Mouse (Mus musculus): ENCODE measurements around the gene Zbtb11. TPM values are rescaled to one million over a fixed set of nuclear protein-coding genes. Genes with fewer than 3 reads are reported as not detected.

Zbtb11 gene
- polyA plus RNA-seq, 1 experiment = 5.5 TPM

DNA sequence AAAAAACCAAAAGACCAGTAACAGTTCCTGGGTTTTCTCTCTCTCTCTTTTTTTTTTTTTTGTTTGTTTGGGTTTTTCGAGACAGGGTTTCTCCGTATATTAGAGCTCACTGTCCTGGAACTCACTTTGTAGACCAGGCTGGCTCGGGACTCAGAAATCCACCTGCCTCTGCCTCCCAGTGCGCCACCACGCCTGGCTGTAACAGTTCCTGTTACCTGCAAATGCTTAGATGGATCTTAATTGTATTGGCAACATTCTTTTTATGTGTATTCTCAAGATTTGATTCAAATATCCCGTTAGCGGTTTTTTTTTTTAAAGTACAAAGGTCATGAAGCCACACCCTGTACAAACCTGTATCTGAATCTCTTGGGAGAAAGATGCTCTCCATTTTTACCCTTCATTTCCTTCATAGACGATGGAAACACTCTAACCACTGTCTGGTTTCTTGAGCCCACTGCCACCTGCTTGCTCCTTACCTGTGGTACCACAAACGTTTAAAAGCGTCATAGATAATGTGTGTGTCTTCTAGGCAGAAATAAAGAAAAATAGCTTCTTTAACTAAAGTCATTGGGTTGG is 969 bp upstream of the Zbtb11 start:
- Histone ChIP-seq H3K4me1 (ENCODE audit: control insufficient read depth, insufficient read depth, low read length) (no peaks in the 10 kb centered on the region), H3K4me3 (ENCODE audit: control insufficient read depth, low read depth, low read length) (peak overlapping the region; percentile 91), H3K27ac (ENCODE audit: control insufficient read depth, insufficient read depth, low read depth, low read length) (peak overlapping the region; percentile 66), H3K27me3 (ENCODE audit: control insufficient read depth, insufficient read depth, low read length) (no peaks in the 10 kb centered on the region), H3K36me3 (ENCODE audit: control insufficient read depth, insufficient read depth, low read length) (no peaks in the 10 kb centered on the region; the same call in none of the 2 replicates)
- TF ChIP-seq CTCF (IDR thresholded peaks at IDR 0.05; ENCODE audit: control insufficient read depth, insufficient read depth, insufficient replicate concordance, low read depth, low read length) = no peak

DNA sequence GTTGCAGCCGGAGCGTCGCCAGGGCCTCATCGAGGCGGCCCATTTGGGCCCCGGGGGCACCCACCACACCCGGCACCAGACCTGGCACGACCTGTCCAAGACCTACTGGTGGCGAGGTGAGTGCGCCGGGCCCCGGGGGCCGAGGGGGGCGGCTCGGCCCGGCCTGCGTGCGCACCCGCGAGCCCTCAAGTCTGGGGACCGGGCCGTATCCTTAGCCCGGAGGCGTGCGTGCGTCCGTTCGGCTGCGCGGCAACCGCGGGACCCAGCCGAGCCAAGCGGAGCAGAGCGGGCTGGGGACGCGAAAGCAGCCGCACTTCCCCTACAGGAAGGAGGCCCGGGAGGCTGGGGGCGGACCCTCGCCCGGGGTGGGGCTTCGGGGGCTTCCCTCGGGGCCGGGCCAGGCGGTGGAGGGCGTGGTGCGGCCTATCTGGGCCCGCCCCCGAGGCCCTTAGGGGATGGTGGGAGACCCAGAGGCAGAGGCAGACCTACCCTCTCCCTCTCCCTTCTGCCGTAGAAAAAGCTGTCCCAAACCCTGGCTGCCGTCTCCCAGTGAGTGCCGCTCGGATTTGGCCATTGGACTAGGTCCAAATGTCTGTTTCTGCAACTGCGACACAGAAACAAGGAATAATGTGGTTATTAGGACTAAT is 696 bp downstream of the Zbtb11 start:
- no peaks in the 10 kb centered on the region for H3K27me3 ChIP-seq (ENCODE audit: control insufficient read depth, insufficient read depth, low read length)
- no peaks in the 10 kb centered on the region; the same call in 1 of the 2 replicates for H3K36me3 ChIP-seq (ENCODE audit: control insufficient read depth, insufficient read depth, low read length)
- H3K4me1 ChIP-seq (ENCODE audit: control insufficient read depth, insufficient read depth, low read length) = no peaks in the 10 kb centered on the region
- TF ChIP-seq POLR2A (IDR thresholded peaks at IDR 0.05; ENCODE audit: control insufficient read depth, low read depth, low read length) (peak; percentile 72), CTCF (IDR thresholded peaks at IDR 0.05; ENCODE audit: control insufficient read depth, insufficient read depth, insufficient replicate concordance, low read depth, low read length) (no peak)
- H3K4me3 ChIP-seq (ENCODE audit: control insufficient read depth, low read depth, low read length) = peak overlapping the region; percentile 91
- H3K27ac ChIP-seq (ENCODE audit: control insufficient read depth, insufficient read depth, low read depth, low read length) = peak overlapping the region; percentile 95

DNA sequence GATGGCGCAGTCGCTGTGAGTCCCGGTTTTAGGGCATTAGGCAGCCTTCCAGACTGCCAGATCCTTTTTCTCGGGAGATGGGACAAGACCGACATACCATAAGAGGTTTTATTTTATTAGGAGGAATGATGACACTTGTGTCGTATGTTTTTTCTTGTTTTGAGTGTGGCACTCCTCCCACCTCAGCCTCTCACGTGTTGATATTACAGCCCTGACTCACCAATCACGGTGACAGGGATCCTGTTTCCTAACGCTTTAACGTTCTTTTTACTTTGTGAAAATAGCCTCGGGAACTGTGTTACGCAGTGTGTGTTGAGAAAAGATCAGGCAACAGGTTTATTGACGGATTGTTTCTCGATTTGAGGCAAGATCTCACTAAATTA is 1.2 kb downstream of the Zbtb11 start:
- Histone ChIP-seq H3K27me3 (ENCODE audit: control insufficient read depth, insufficient read depth, low read length) (no peaks in the 10 kb centered on the region), H3K4me3 (ENCODE audit: control insufficient read depth, low read depth, low read length) (peak overlapping the region; percentile 91), H3K27ac (ENCODE audit: control insufficient read depth, insufficient read depth, low read depth, low read length) (peak overlapping the region; percentile 95), H3K36me3 (ENCODE audit: control insufficient read depth, insufficient read depth, low read length) (no peaks in the 10 kb centered on the region; the same call in 1 of the 2 replicates), H3K4me1 (ENCODE audit: control insufficient read depth, insufficient read depth, low read length) (no peaks in the 10 kb centered on the region)
- no peak for TF ChIP-seq POLR2A (IDR thresholded peaks at IDR 0.05; ENCODE audit: control insufficient read depth, low read depth, low read length)
- TF ChIP-seq CTCF (IDR thresholded peaks at IDR 0.05; ENCODE audit: control insufficient read depth, insufficient read depth, insufficient replicate concordance, low read depth, low read length) = no peak

DNA sequence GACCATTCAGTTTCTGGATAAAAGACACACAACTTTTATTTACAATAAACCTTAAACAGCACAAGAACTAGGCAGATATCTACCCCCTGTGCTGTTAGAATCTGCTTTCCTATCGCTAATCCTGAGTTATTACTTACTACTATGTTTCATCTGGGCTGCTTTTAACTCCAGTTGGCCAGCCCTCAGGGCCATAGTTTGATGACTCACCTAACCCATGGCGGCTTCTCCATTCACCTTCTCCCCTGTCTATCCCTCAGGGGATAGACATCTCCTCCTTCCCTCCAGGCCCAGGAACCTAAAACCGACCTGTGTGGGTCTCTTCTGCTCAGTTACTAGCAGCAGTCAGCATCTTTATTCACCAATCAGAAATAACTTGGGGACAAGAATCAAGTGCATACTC is 12.3 kb downstream of the Zbtb11 start:
- H3K4me3 ChIP-seq (ENCODE audit: control insufficient read depth, low read depth, low read length) = no peak overlapping the region
- no peak overlapping the region for H3K27ac ChIP-seq (ENCODE audit: control insufficient read depth, insufficient read depth, low read depth, low read length)
- no peaks in the 10 kb centered on the region for H3K4me1 ChIP-seq (ENCODE audit: control insufficient read depth, insufficient read depth, low read length)
- peaks cover 1% of the 10 kb centered on the region; the same call in 1 of the 2 replicates for H3K36me3 ChIP-seq (ENCODE audit: control insufficient read depth, insufficient read depth, low read length)
- H3K27me3 ChIP-seq (ENCODE audit: control insufficient read depth, insufficient read depth, low read length) = no peaks in the 10 kb centered on the region
- TF ChIP-seq CTCF (IDR thresholded peaks at IDR 0.05; ENCODE audit: control insufficient read depth, insufficient read depth, insufficient replicate concordance, low read depth, low read length) (no peak), POLR2A (IDR thresholded peaks at IDR 0.05; ENCODE audit: control insufficient read depth, low read depth, low read length) (no peak)

DNA sequence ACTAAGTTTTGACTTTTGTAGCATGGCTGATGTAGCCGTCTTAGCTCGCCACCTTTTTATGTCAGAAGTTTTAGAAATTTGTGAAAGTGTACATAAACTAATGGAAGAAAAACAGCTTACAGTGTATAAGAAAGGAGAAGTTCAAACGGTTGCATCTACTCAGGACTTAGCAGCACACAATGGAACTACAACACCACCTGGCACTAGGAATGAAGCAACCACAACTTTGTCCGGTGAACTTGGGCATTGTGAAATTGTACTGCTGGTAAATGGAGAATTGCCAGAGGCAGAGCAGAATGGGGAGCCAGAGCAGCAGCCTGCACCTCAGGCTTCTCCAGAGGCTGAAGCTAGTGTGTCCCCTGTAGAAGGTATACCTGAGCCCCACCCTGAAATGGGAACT is 16.6 kb downstream of the Zbtb11 start:
- H3K4me1 ChIP-seq (ENCODE audit: control insufficient read depth, insufficient read depth, low read length) = no peaks in the 10 kb centered on the region
- H3K27me3 ChIP-seq (ENCODE audit: control insufficient read depth, insufficient read depth, low read length) = no peaks in the 10 kb centered on the region
- no peak overlapping the region for H3K27ac ChIP-seq (ENCODE audit: control insufficient read depth, insufficient read depth, low read depth, low read length)
- H3K36me3 ChIP-seq (ENCODE audit: control insufficient read depth, insufficient read depth, low read length) = peaks cover 1% of the 10 kb centered on the region; the same call in 1 of the 2 replicates
- no peak overlapping the region for H3K4me3 ChIP-seq (ENCODE audit: control insufficient read depth, low read depth, low read length)
- TF ChIP-seq CTCF (IDR thresholded peaks at IDR 0.05; ENCODE audit: control insufficient read depth, insufficient read depth, insufficient replicate concordance, low read depth, low read length) (no peak), POLR2A (IDR thresholded peaks at IDR 0.05; ENCODE audit: control insufficient read depth, low read depth, low read length) (no peak)

DNA sequence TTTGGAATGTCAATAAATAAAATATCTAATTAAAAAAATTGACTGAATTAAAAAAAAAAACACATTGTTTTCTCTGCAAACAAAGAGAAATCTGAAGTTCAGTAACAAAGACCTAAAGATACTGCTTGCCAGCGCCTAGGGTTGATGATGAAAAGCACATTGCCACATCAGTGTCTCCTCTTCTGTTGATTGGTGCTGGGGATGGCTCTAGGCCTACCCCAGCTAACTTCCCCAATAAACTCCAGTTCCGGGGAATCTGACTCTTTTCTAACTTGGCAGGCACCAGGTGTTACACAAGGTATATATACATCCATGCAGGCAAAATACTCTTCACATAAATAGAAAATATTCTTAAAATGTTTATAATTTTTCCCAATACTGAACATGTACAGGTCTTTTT is 20.6 kb downstream of the Zbtb11 start:
- H3K4me3 ChIP-seq (ENCODE audit: control insufficient read depth, low read depth, low read length) = no peak overlapping the region
- no peak for TF ChIP-seq CTCF (IDR thresholded peaks at IDR 0.05; ENCODE audit: control insufficient read depth, insufficient read depth, insufficient replicate concordance, low read depth, low read length)
- no peak for TF ChIP-seq POLR2A (IDR thresholded peaks at IDR 0.05; ENCODE audit: control insufficient read depth, low read depth, low read length)
- H3K27me3 ChIP-seq (ENCODE audit: control insufficient read depth, insufficient read depth, low read length) = no peaks in the 10 kb centered on the region
- peaks cover 1% of the 10 kb centered on the region; the same call in 1 of the 2 replicates for H3K36me3 ChIP-seq (ENCODE audit: control insufficient read depth, insufficient read depth, low read length)
- H3K27ac ChIP-seq (ENCODE audit: control insufficient read depth, insufficient read depth, low read depth, low read length) = no peak overlapping the region
- no peaks in the 10 kb centered on the region for H3K4me1 ChIP-seq (ENCODE audit: control insufficient read depth, insufficient read depth, low read length)

DNA sequence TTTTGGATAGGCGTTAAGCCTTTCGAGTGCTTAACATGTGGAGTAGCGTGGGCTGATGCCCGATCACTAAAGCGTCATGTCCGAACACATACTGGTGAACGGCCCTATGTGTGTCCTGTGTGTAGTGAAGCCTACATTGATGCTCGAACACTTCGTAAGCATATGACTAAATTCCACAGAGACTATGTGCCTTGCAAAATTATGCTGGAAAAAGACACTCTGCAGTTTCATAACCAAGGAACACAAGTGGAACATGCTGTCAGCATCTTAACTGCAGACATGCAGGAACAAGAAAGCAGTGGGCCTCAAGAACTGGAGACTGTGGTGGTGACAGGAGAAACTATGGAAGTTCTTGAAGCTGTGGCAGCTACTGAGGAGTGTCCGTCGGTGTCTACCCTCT is 33.1 kb downstream of the Zbtb11 start:
- no peak overlapping the region for H3K4me3 ChIP-seq (ENCODE audit: control insufficient read depth, low read depth, low read length)
- no peak overlapping the region for H3K27ac ChIP-seq (ENCODE audit: control insufficient read depth, insufficient read depth, low read depth, low read length)
- no peaks in the 10 kb centered on the region for H3K4me1 ChIP-seq (ENCODE audit: control insufficient read depth, insufficient read depth, low read length)
- no peaks in the 10 kb centered on the region for H3K36me3 ChIP-seq (ENCODE audit: control insufficient read depth, insufficient read depth, low read length)
- TF ChIP-seq POLR2A (IDR thresholded peaks at IDR 0.05; ENCODE audit: control insufficient read depth, low read depth, low read length) (no peak), CTCF (IDR thresholded peaks at IDR 0.05; ENCODE audit: control insufficient read depth, insufficient read depth, insufficient replicate concordance, low read depth, low read length) (no peak)
- H3K27me3 ChIP-seq (ENCODE audit: control insufficient read depth, insufficient read depth, low read length) = no peaks in the 10 kb centered on the region
